Mouse (Mus musculus): ENCODE results near the gene Tex13c2. TPM values are rescaled to one million over a fixed set of nuclear protein-coding genes. Genes with fewer than 3 reads are reported as not detected.

The Tex13c2 gene
- total RNA-seq (2021) = not detected
- long read RNA-seq, experiment 1 = 0 reads
- long read RNA-seq, experiment 2 = 0 reads

- no peak for TF ChIP-seq CTCF (IDR thresholded peaks at IDR 0.05)
- intact Hi-C loops (cut with DNase I) = no loop called here
- DNase-seq = no peak
These were observed at the start of gene Tex13c2 for GRCm38 (mm10) chrX:42489446-42489845. Tex13c2 (plus strand) TSS chrX:42489691.

GRCm38 (mm10) chrX:42450305-42450704, 39.2 kb upstream of the Tex13c2 start:
- H3K27ac ChIP-seq = no peak overlapping the region
- DNase-seq = no peak
- no peak for TF ChIP-seq CTCF (IDR thresholded peaks at IDR 0.05)
- intact Hi-C loops (cut with DNase I) = no loop called here
- H3K4me3 ChIP-seq = no peak overlapping the region

More at GRCm38 (mm10) chrX:42489446-42489845, at the start of gene Tex13c2:
- Histone ChIP-seq H3K27ac (no peak within 1 kb of the TSS), H3K4me3 (no peak within 1 kb of the TSS)

- DNase-seq = no peak
- Histone ChIP-seq H3K4me3 (no peak overlapping the region), H3K27ac (no peak overlapping the region)
- intact Hi-C loops (cut with DNase I) = no loop called here
- no peak for TF ChIP-seq CTCF (IDR thresholded peaks at IDR 0.05)
These were observed 36.5 kb upstream of the Tex13c2 start for GRCm38 (mm10) chrX:42453001-42453400.

- H3K4me3 ChIP-seq = no peak overlapping the region
- TF ChIP-seq CTCF (IDR thresholded peaks at IDR 0.05) = no peak
- DNase-seq = no peak
- H3K27ac ChIP-seq = no peak overlapping the region
- intact Hi-C loops (cut with DNase I) = no loop called here
These were observed 35.0 kb upstream of the Tex13c2 start for GRCm38 (mm10) chrX:42454533-42454932.

GRCm38 (mm10) chrX:42490336-42490735, 845 bp downstream of the Tex13c2 start:
- Histone ChIP-seq H3K4me3 (no peak overlapping the region), H3K27ac (no peak overlapping the region)

GRCm38 (mm10) chrX:42500538-42500937, 11.0 kb downstream of the Tex13c2 start:
- DNase-seq = no peak
- Histone ChIP-seq H3K27ac (no peak overlapping the region), H3K4me3 (no peak overlapping the region)
- TF ChIP-seq CTCF (IDR thresholded peaks at IDR 0.05) = no peak
- intact Hi-C loops (cut with DNase I) = no loop called here

More at GRCm38 (mm10) chrX:42490336-42490735, 845 bp downstream of the Tex13c2 start:
- TF ChIP-seq CTCF (IDR thresholded peaks at IDR 0.05) = no peak
- intact Hi-C loops (cut with DNase I) = no loop called here
- no peak for DNase-seq

GRCm38 (mm10) chrX:42502291-42503043, 13.0 kb downstream of the Tex13c2 start, which contains the start of gene Sh2d1a:
Sh2d1a (plus strand) TSS chrX:42502453.
- no peak for TF ChIP-seq CTCF (IDR thresholded peaks at IDR 0.05)
- H3K4me3 ChIP-seq = no peak within 1 kb of the TSS
- DNase-seq = no peak
- H3K27ac ChIP-seq = no peak within 1 kb of the TSS
- intact Hi-C loops (cut with DNase I) = no loop called here

GRCm38 (mm10) chrX:42511105-42511504, 21.6 kb downstream of the Tex13c2 start:
- Histone ChIP-seq H3K4me3 (no peak overlapping the region), H3K27ac (no peak overlapping the region)
- no peak for TF ChIP-seq CTCF (IDR thresholded peaks at IDR 0.05)
- DNase-seq = no peak
- intact Hi-C loops (cut with DNase I) = loop anchor here (10.0 kb wide), 1 partner anchor 166 kb away; no protein-coding TSS in a partner anchor

GRCm38 (mm10) chrX:42512567-42512966, 23.1 kb downstream of the Tex13c2 start:
- Histone ChIP-seq H3K4me3 (no peak overlapping the region), H3K27ac (no peak overlapping the region)
- peak; percentile 55 for TF ChIP-seq CTCF (IDR thresholded peaks at IDR 0.05)
- intact Hi-C loops (cut with DNase I) = loop anchor here (10.0 kb wide), 1 partner anchor 168 kb away; no protein-coding TSS in a partner anchor
- no peak for DNase-seq

- DNase-seq = no peak
- intact Hi-C loops (cut with DNase I) = no loop called here
- Histone ChIP-seq H3K4me3 (no peak overlapping the region), H3K27ac (no peak overlapping the region)
- no peak for TF ChIP-seq CTCF (IDR thresholded peaks at IDR 0.05)
These were observed 33.4 kb downstream of the Tex13c2 start for GRCm38 (mm10) chrX:42522868-42523267.

GRCm38 (mm10) chrX:42530703-42531102, 41.2 kb downstream of the Tex13c2 start:
- DNase-seq = no peak
- TF ChIP-seq CTCF (IDR thresholded peaks at IDR 0.05) = no peak
- Histone ChIP-seq H3K27ac (no peak overlapping the region), H3K4me3 (no peak overlapping the region)
- intact Hi-C loops (cut with DNase I) = no loop called here

GRCm38 (mm10) chrX:42540030-42540755, 50.7 kb downstream of the Tex13c2 start:
- no peak for DNase-seq
- peak overlapping the region; percentile 65 for H3K4me3 ChIP-seq
- intact Hi-C loops (cut with DNase I) = no loop called here

GRCm38 (mm10) chrX:42540756-42541053, 51.2 kb downstream of the Tex13c2 start:
- H3K4me3 ChIP-seq = peak overlapping the region; percentile 65
- peak; percentile 59 for DNase-seq
- peak; percentile 83 for TF ChIP-seq CTCF (IDR thresholded peaks at IDR 0.05)
- intact Hi-C loops (cut with DNase I) = no loop called here
- H3K27ac ChIP-seq = peak overlapping the region; percentile 80

More at GRCm38 (mm10) chrX:42540030-42540755, 50.7 kb downstream of the Tex13c2 start:
- TF ChIP-seq CTCF (IDR thresholded peaks at IDR 0.05) = no peak
- H3K27ac ChIP-seq = peak overlapping the region; percentile 80

Other genes starting within 250 kb of the Tex13c2 start
- not detected for gene Sh2d1a, start 12.8 kb downstream of the Tex13c2 start, total RNA-seq (2021)